Mouse (Mus musculus): ENCODE results near the gene Acap2.

GRCm38 (mm10) chr16:31188270-31188669 lies 12.8 kb downstream of the Acap2 start:
- TF ChIP-seq POLR2A (IDR thresholded peaks at IDR 0.05; ENCODE audit: insufficient read depth, low read length) (no peak), CTCF (IDR thresholded peaks at IDR 0.05; ENCODE audit: low read depth, low read length) (no peak)
